Mouse (Mus musculus): ENCODE measurements around the gene Spin2-ps6.
"Not testable (repeated sequence)": the region's sequence is repeated elsewhere in the genome, so short reads cannot be mapped to it uniquely, and the experiment has no call there.

Gene Spin2-ps6

GRCm38 (mm10) chrX:33234569-33234968 is at the start of gene Spin2-ps6:
Spin2-ps6 (plus strand) TSS chrX:33234869.
- in situ Hi-C loops (cut with MboI) = not testable (repeated sequence)

Data from mature B cell (primary cell).